Mouse (Mus musculus): ENCODE results near the gene Eif4e3.

DNA sequence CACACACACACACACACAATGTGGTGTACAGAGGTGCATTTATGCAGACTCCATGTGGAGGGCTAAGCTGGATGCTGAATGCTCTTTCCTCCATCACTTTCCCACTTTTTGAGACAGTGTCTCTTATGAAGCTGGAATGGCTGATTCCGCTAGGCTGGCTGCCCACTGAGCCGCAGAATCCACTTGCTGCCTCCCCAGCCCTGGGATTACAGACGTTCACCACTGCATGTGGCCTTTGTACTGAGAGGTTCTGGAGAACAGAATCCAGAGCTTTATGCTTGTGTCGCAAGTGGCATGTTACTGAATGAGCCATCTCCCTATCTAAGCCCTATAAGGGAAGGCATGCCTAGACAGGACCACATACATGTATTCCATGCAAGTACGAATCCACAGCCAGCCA lies 46.7 kb upstream of the Eif4e3 start:
- TF ChIP-seq CTCF (IDR thresholded peaks at IDR 0.05; ENCODE audit: low read depth), result no peak
- no peak for TF ChIP-seq EP300 (IDR thresholded peaks at IDR 0.05; ENCODE audit: low read depth)
